Mouse (Mus musculus) heart, adult 10 weeks (tissue): Measurements from ENCODE around the gene Timm44. TPM values are rescaled to one million over a fixed set of nuclear protein-coding genes. Genes with fewer than 3 reads are reported as not detected.

Experiments
- polyA plus RNA-seq: library from polyadenylated mRNA; stranded (reverse); fragments of 350-450 nt; fragmentation: Illumina TruSeq; extraction: RNeasy Lipid Tissue Mini Kit (QIAGEN cat#74804); gene quantifications from one replicate; pipeline ENCODE4 v1.2.3, GENCODE M21; 2014; ENCODE audit warnings: low read depth, low replicate concordance

Timm44 gene
- 116 TPM for polyA plus RNA-seq

DNA sequence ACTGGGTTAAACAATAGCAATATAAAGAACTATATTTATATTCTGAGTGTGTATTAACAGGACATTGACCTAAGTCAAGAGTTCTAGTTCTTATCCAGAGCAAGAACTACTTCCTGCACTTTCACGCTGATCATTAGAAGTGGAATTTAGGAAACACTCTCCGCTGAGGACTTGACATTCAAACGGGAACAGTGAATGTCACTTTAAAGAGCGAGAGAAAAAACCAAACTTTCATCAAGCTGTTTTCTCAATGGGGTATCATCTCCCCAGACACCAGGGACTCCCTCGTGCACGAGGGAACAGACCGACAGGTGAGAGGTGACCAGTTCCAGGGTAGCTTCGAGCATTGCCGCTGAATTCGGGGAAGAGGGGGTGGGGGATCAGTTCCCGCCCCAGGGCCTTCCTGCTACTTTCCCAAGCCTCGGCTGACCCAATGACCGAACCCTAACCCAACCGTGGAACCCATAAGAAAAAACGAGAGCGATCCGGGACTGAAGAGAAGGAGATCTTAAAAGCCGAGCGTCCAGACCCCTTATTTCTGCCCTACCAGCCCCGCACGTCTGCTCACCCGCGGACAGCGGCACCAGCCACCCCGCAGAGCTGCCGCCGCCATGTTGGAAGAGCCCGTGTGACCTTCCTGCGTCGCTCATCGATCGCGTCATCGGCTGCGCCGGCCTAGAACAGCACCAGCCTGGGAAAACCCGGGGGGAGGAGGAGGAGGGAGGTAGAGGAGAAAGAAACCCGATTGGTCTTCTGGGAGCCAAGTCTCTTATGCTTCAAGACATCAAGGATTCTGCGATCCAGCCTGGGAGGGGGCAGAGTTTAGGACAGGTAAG is at the start of gene Timm44:
Gene Timm44 (minus strand): TSS at position 639 of the 836 bp plus-strand sequence.

DNA sequence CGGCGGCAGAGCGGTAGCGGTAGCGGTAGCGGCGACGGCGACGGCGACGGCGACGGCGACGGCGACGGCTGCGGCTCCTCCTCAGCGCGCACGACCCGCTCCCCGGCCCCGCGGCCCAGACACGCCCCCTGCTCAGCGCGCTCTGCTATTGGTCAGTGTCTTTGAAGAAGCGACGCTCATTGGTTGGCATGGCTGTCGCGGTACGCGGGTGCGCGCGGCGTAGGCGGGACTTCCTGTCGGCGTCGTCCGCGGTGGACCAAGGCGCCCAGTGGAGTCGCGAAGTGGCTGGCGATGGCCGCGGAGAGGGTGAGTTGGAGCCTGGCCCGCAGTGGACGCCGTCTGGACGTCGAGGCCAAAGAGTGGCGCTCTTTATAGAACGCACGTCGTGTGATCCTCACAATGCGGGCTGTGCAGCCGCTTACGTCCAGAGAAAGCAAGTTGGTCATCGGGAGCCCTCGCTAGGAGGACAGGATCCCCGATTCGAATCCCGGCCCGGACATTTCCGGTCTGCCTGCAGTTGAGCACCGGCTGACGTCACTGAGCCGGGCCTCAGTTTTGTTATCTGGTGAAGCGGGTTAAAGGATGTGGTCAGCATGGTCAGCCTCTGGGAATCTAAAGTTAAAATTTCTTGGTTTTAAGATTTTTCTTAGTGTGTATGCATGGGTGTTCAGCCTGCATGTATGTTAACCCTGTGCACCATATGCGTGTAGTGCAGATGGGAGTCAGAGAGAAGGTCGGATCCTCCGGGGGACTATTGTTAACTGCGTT is 49.5 kb upstream of the Timm44 start, which contains the start of the genes Ccl25 and Elavl1:
Gene Ccl25 (plus strand): TSS at position 228 of the 768 bp plus-strand sequence.
Gene Elavl1 (minus strand): TSS at position 431 of the 768 bp plus-strand sequence.

DNA sequence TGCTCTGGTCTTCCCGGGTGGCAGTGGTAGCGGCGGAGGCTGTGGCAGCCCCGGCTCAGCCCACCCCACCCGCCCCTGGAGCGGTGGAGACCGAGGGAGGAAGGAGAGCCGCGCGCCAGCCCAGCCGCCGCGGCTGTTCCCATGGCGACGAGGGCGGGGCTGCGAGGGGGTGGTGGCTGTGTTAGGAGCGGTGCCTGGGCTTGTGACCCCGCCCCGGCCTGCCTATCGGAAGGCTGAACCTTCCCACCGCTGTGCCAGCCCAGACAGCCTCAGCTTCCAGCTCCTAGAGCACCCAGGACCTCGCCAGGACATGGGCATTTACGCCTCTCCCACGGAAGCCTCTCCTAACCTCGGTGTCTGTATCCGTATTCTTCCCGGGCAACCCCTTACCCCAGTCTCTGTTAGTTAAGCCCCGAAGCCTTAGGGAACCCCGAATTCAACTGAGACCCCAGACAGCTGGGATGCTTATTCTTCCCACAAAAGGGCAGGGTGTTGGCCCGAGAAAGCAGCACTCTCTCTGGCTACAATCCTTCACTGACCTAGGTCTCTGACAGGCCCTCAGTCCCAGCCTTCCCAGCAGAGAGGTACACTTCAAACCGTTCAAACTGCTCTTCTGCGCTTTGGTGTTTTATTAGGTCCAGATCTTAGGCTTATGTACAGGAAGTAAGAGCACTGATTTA is 16.4 kb downstream of the Timm44 start, which contains the start of gene Ctxn1:
Gene Ctxn1 (minus strand): TSS at position 150 of the 680 bp plus-strand sequence.

GRCm38 (mm10) chr8:4252934-4253841 is 22.5 kb downstream of the Timm44 start, which contains the start of gene Snapc2:
Gene Snapc2 (plus strand): TSS chr8:4253080.

DNA sequence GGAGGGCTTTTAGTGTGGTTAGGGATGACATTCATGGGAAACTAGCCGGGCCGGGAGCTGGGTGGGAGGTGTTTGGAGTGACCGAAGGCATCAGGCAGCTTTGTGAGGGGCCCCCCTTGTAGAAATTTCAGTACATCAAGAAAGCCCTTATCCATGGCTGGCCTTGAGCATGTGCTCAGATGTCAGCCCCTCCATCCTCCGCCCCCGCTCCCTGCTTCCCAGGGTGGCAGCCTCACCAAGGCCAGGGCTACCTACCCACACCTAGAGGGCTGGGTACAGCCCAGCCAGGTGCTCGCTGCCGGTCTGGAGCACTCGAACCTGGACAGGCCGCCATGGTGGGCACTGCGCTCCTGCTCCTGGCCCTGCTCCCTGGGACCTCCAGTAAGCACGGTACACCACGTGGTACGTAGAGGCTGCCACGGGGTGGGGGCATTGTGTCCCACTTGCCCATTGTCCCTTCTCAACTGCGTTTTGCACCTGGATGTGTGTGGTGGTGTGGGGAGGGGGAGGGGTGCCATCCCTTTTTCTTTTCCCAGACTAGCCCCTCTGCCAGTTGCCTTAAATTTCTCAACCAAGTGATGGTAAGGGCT is 27.7 kb downstream of the Timm44 start, which contains the start of gene Tgfbr3l:
Gene Tgfbr3l (plus strand): TSS at position 264 of the 590 bp plus-strand sequence.

GRCm38 (mm10) chr8:4238434-4239192 is 37.1 kb downstream of the Timm44 start, which contains the start of the genes Map2k7 and Gm49320:
Gene Map2k7 (plus strand): TSS chr8:4238740.
Gene Gm49320 (plus strand): TSS chr8:4238865.

DNA sequence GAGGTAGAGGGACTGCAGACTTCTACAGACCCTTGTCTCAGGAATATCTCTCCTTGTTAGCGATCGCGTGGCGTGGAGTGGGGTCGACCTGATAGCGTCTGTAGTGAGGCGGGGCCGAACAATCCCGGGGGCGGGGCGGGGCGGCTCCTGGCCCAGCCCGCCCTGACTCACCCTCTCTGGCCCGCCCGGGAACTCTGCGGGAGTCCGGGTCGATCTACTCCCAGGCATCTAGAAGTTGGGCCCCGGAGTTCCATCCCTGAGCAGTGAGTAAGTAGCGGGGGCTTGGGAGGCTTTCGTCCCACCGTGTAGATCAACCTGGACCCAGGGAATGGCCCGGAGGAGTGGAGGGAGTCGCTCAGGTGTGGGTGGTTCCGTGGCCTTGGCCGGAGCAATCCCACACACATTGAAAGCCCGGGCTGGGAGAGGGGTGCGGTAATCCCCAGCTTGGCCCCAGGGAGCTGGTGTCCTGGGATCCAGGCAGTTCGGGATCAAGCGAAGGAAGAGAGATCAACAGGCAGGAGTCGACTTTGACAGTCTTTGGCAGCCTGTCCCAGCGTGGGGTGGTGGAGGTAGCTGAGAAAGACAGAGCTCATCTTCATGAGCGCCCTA is 48.9 kb downstream of the Timm44 start, which contains the start of gene Lrrc8e:
Gene Lrrc8e (plus strand): TSS at position 89 of the 609 bp plus-strand sequence.

DNA sequence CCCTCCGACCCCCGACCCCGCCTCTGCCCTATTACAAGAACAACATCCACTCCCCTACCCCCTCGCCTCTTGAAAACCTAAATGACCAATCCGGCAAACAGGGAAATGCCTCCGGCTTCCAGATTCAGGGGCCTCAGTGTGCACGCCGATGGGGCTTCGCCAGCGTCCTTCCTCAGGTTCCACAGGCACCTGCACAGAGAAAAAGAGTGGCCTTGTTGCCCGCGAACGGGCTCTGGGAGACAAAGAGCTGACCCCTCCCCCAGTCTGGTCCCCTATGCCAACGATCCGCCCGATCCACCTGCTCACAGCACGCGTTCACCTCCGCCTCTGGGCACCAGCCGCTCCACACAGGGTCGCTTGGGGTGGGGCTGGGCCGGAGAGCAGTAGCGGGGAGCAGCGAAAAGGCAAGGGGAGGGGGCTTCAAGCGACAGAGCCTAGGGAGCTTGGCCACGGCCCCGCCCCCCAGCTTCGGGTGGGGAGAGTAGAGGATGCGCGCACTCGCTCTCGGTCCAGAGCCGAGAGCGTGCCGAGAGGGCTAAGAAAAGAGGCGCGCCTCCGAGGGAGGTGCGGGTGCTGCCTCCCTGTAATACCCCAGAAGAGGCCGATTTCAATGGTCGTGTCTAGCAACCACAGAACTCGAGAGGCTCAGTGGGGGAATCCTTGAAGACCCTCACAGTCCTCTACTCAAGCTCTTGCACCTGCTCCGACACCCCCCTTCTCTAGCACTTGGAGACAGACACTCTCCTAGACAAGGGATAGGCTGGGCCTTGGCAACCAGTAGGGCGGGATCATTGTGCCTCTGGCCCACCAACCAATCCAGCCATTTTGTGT is 58.7 kb downstream of the Timm44 start, which contains the start of gene Prr36:
Gene Prr36 (minus strand): TSS at position 669 of the 831 bp plus-strand sequence.

Other genes starting within 250 kb of the Timm44 start
- 2.3 TPM for gene Cd209f, start 170.1 kb downstream of the Timm44 start, polyA plus RNA-seq
- 0.42 TPM for gene Cd209g, start 141.8 kb downstream of the Timm44 start, polyA plus RNA-seq
- 14.8 TPM for gene Evi5l, start 109.3 kb downstream of the Timm44 start, polyA plus RNA-seq
- gene Prr36, start 58.5 kb downstream of the Timm44 start, polyA plus RNA-seq, result not detected
- gene Lrrc8e, start 49.1 kb downstream of the Timm44 start, polyA plus RNA-seq, result not detected
- 50.7 TPM for gene Map2k7, start 37.2 kb downstream of the Timm44 start, polyA plus RNA-seq
- gene Gm49320, start 37.0 kb downstream of the Timm44 start, polyA plus RNA-seq, result not detected
- 5.3 TPM for gene Tgfbr3l, start 27.7 kb downstream of the Timm44 start, polyA plus RNA-seq
- gene Snapc2, start 22.8 kb downstream of the Timm44 start, polyA plus RNA-seq, result 22.5 TPM
- 1.2 TPM for gene Ctxn1, start 16.6 kb downstream of the Timm44 start, polyA plus RNA-seq
- 2.2 TPM for gene Ccl25, start 49.3 kb upstream of the Timm44 start, polyA plus RNA-seq
- gene Elavl1, start 49.5 kb upstream of the Timm44 start, polyA plus RNA-seq, result 34.5 TPM
- 44.7 TPM for gene Cers4, start 217.1 kb upstream of the Timm44 start, polyA plus RNA-seq